Mouse (Mus musculus) liver, adult 2 months (tissue): ENCODE results near the gene Nck2.

ENCODE experiments used
- CTCF ChIP-seq: fragments of 200-500 bp; IDR thresholded peaks from 2 replicates; pipeline ENCODE4 v1.5.1; 2011; ENCODE audit warnings: low read depth, low read length, control low read depth
- POLR2A ChIP-seq: fragments of 200-500 bp; IDR thresholded peaks from 2 replicates; pipeline ENCODE4 v1.6.1; 2011; ENCODE audit warnings: low read length, control low read depth; ENCODE audit not compliant: insufficient read depth; ENCODE audit errors: extremely low read depth

GRCm38 (mm10) chr1:43474535-43475409, 30.4 kb downstream of the Nck2 start:
- TF ChIP-seq POLR2A (no peak), CTCF (no peak)
